Mouse (Mus musculus) adipocyte (in vitro differentiated cells): ENCODE measurements around the gene Cyp2c70.
"Not testable (repeated sequence)": the region's sequence is repeated elsewhere in the genome, so short reads cannot be mapped to it uniquely, and the experiment has no call there.

ENCODE experiments used
- DNase-seq: peaks from one replicate; pipeline ENCODE4 v3.0.0-alpha.2; 2016; ENCODE audit warnings: low spot score

The Cyp2c70 gene

GRCm38 (mm10) chr19:40187160-40187559 is at the start of gene Cyp2c70:
TSS of gene Cyp2c70 (minus strand) at chr19:40187333.
- DNase-seq = no peak

- DNase-seq = no peak
Observed at GRCm38 (mm10) chr19:40232560-40232959, 45.4 kb upstream of the Cyp2c70 start.

DNA sequence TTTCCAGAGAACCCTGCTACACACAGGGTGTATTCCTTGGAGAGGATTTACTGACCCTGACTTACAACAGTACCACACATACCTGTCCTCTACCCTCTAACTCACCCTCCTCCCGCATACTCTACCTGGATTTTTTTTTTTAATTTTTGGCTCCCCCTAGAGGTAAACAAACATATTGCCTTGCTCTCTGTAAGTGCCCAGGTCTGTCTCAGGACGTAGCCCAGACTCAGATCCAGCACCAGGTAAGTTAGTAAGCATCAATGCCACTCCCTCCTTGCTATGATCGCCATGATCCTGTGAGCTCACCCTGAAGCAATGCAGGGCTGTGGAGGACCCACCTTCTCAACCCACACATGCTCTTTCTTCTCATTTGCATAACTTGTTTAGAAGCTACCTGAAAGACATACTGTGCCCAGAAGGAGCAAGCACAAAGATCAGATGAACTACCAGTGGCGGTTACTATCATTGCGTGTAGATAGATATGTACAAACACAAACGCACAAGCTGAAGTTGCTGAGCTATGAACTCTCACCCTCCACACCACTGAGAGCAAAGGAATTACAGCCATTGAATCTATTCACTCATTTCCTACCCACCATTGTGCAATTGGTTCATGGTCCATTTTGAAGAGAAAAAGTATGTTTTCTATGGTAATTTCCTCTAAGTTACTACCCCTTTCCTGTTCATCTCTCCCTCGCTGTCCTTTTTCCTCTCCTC is 44.9 kb upstream of the Cyp2c70 start:
- no peak for DNase-seq

GRCm38 (mm10) chr19:40231074-40231738 is 44.1 kb upstream of the Cyp2c70 start:
- DNase-seq = peak; percentile 40

- DNase-seq = no peak
Observed at GRCm38 (mm10) chr19:40226516-40227151, 39.5 kb upstream of the Cyp2c70 start.

- no peak for DNase-seq
Observed at GRCm38 (mm10) chr19:40225761-40226110, 38.6 kb upstream of the Cyp2c70 start.

GRCm38 (mm10) chr19:40225102-40225760 is 38.1 kb upstream of the Cyp2c70 start:
- peak; percentile 88 for DNase-seq

- DNase-seq = not testable (repeated sequence)
Observed at GRCm38 (mm10) chr19:40222307-40222706, 35.2 kb upstream of the Cyp2c70 start.

- no peak for DNase-seq
Observed at GRCm38 (mm10) chr19:40220878-40221277, 33.7 kb upstream of the Cyp2c70 start.

- DNase-seq = not testable (repeated sequence)
Observed at GRCm38 (mm10) chr19:40202947-40203346, 15.8 kb upstream of the Cyp2c70 start.

GRCm38 (mm10) chr19:40190596-40190995 is 3.5 kb upstream of the Cyp2c70 start:
- no peak for DNase-seq

DNA sequence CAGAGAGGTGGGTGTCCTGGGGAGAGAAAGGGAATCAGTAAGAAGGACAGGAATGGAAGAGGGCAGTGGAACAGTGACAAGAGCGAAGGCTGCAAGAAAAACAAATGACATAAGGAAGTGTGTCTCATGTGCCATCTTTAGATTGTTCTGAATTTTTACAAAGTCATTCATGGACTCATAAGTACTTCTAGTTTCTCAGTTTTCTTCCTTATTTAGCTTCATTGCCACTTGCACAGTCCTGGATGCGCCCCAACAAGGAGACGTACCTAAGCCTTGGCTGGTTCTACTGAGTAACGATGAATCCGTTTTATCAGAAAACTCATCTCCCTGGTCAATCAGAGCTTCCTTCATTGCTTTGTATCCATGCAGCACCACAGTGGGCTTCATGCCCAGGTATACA is 3.5 kb downstream of the Cyp2c70 start:
- no peak for DNase-seq

DNA sequence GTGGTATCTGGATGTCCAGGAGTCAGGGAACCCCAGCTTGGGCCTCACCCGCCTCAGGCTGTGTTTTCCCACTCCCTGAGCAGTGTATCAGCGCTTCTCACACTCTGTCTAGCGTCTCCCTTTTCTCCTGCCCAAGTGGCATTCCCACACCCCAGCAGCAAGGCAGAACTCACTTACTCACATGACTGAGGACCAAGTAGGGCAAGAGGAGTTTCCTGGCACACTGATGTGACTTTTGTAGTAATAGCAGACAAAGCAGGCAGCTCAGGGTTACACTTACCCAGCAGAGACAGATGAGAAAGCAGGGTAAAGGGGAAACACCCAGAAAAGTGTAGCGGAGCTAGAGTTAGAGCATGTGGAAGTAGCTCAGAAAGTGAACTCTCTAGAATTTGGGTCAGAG is 8.8 kb downstream of the Cyp2c70 start:
- peak; percentile 85 for DNase-seq

DNA sequence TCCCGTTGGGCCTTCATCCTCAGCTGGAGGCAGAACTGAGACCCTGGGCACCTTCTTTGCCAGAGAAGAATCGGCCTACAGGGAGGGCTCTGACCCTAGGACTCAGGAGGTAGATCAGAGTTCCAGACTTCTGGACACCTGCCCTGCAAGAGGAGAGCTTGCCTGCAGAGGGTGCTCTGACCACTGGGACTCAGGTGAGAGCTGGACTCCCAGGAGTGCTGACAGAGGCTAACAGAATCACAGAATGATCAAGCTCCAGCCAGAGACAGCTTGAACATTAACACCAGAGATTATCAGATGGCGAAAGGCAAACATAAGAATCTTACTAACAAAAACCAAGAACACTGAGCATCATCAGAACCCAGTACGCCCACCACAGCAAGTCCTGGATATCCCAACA is 18.7 kb downstream of the Cyp2c70 start:
- not testable (repeated sequence) for DNase-seq

- not testable (repeated sequence) for DNase-seq
Observed at GRCm38 (mm10) chr19:40126996-40127395, 60.1 kb downstream of the Cyp2c70 start.

- DNase-seq = not testable (repeated sequence)
Observed at GRCm38 (mm10) chr19:40125165-40125564, 62.0 kb downstream of the Cyp2c70 start.

DNA sequence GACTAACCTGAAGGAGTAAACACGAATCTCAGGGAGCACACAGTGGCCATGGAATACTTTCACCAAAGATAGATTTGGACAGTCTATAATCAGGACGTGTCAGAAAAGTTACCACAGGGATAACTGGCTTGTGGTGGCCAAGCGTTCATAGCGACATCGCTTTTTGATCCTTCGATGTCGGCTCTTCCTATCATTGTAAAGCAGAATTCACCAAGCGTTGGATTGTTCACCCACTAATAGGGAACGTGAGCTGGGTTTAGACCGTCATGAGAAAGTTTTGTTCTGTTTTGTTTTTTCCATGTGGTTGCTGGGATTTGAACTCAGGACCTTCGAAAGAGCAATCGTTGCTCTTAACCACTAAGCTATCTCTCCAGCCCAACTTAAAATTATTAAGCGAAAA is 67.5 kb downstream of the Cyp2c70 start:
- not testable (repeated sequence) for DNase-seq
